Mouse (Mus musculus) CH12.LX (cell line): Measurements from ENCODE around the gene Vegfc.

Experiments used
- CTCF ChIP-seq, 2 experiments: IDR thresholded peaks in 1 of 2; conservative IDR thresholded peaks in 1 of 2; 2 replicates each; pipeline ENCODE4 v1.5.1; 2011 to 2012; ENCODE audit warnings: low read depth in 2 of 2, low read length in 2 of 2, improper control_type of control experiment in 1 of 2, inconsistent platforms in 1 of 2, mild to moderate bottlenecking in 1 of 2, moderate library complexity in 1 of 2
- MXI1 ChIP-seq: IDR thresholded peaks from 2 replicates; pipeline ENCODE4 v1.6.1; 2011; ENCODE audit warnings: mild to moderate bottlenecking, low read depth, low read length, improper control_type of control experiment
- NELFE ChIP-seq: IDR thresholded peaks from 2 replicates; pipeline ENCODE4 v1.6.1; 2011; ENCODE audit warnings: low read depth, low read length, improper control_type of control experiment
- POLR2A ChIP-seq: IDR thresholded peaks from 2 replicates; pipeline ENCODE4 v1.6.1; 2011; ENCODE audit warnings: low read depth, mild to moderate bottlenecking, improper control_type of control experiment, low read length
- SMC3 ChIP-seq: IDR thresholded peaks from 2 replicates; pipeline ENCODE4 v1.6.1; 2011; ENCODE audit warnings: low read depth, low read length, improper control_type of control experiment
- USF1 ChIP-seq: IDR thresholded peaks from 2 replicates; pipeline ENCODE4 v1.6.1; 2014; ENCODE audit warnings: low read depth, mild to moderate bottlenecking, inconsistent platforms, low read length, improper control_type of control experiment

DNA sequence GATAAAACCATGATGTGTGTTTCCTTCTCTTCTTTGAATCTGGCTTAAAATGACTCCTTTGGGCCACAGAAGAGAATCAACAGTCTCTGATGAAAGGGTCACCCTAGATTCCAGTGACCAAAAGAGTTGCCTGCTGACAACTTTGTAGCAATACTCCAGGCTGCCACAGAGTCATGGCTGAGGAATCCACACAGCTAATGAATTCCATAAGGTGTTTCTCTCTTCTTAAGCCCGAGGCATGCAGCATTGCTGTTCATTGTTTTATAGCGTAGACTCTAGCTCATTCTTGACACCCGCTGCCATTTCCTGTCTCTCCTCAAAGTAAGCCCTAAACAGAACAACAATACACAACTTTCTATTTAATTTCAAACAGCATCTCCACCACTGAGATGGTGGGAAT is 37.2 kb downstream of the Vegfc start:
- TF ChIP-seq POLR2A, result no peak
- no peak for TF ChIP-seq USF1
- no peak for TF ChIP-seq MXI1
- TF ChIP-seq SMC3, result no peak
- TF ChIP-seq NELFE, result no peak
- no peak for TF ChIP-seq CTCF (conservative IDR thresholded peaks at IDR 0.05 in 1 of 2, IDR thresholded peaks at IDR 0.05 in 1 of 2; ENCODE audit: low read depth in 2 of 2, low read length in 2 of 2)
